Mouse (Mus musculus) layer of hippocampus, postnatal 25 days (tissue): ENCODE measurements at regions not wholly inside any gene's neighbourhood (a gene's known extent, or its start where the extent isn't known, plus 50 kb on each side); places are given as distances from the start of the nearest gene placed in this dataset.

ENCODE experiments used
- DNase-seq, 2 experiments: peaks; one replicate each; pipeline ENCODE4 v3.0.0; 2022; ENCODE audit warnings: mixed read lengths in 2 of 2, low spot score in 1 of 2; ENCODE audit errors: extremely low spot score in 1 of 2

- DNase-seq, result no peak
Observed at GRCm38 (mm10) chr4:87667556-87668154, 365.5 kb downstream of the Mllt3 start.

GRCm38 (mm10) chr4:87665149-87665548, 368.0 kb downstream of the Mllt3 start:
- DNase-seq, result no peak

GRCm38 (mm10) chr4:87662876-87663275, 370.3 kb downstream of the Mllt3 start:
- no peak for DNase-seq

- no peak for DNase-seq
Observed at GRCm38 (mm10) chr4:87658316-87658715, 374.8 kb downstream of the Mllt3 start.

GRCm38 (mm10) chr4:87657855-87658254, 375.3 kb downstream of the Mllt3 start:
- no peak for DNase-seq

- no peak for DNase-seq
Observed at GRCm38 (mm10) chr4:87653440-87654165, 379.6 kb downstream of the Mllt3 start.

- no peak for DNase-seq
Observed at GRCm38 (mm10) chr4:87652314-87652934, 380.7 kb downstream of the Mllt3 start.

GRCm38 (mm10) chr4:87651275-87651674, 381.9 kb downstream of the Mllt3 start:
- no peak for DNase-seq

- DNase-seq, result peak in 1 of 2 experiments; percentile 13
Observed at GRCm38 (mm10) chr4:87650837-87651236, 382.3 kb downstream of the Mllt3 start.

GRCm38 (mm10) chr4:87650393-87650792, 382.8 kb downstream of the Mllt3 start:
- no peak for DNase-seq

GRCm38 (mm10) chr4:87648919-87649318, 384.2 kb downstream of the Mllt3 start:
- DNase-seq, result no peak

- DNase-seq, result peak in 1 of 2 experiments; percentile 20
Observed at GRCm38 (mm10) chr4:87647932-87648911, 384.9 kb downstream of the Mllt3 start.

- no peak for DNase-seq
Observed at GRCm38 (mm10) chr4:87642002-87642401, 391.2 kb downstream of the Mllt3 start.

GRCm38 (mm10) chr4:87641551-87641950, 391.6 kb downstream of the Mllt3 start:
- no peak for DNase-seq

GRCm38 (mm10) chr4:87638380-87638646, 394.9 kb downstream of the Mllt3 start:
- no peak for DNase-seq

GRCm38 (mm10) chr4:87637629-87638379, 395.4 kb downstream of the Mllt3 start:
- DNase-seq, result no peak

- DNase-seq, result no peak
Observed at GRCm38 (mm10) chr4:87611116-87611515, 380.8 kb upstream of the Slc24a2 start.

- no peak for DNase-seq
Observed at GRCm38 (mm10) chr4:87593644-87594043, 363.4 kb upstream of the Slc24a2 start.

GRCm38 (mm10) chr4:87590797-87591196, 360.5 kb upstream of the Slc24a2 start:
- DNase-seq, result no peak

- no peak for DNase-seq
Observed at GRCm38 (mm10) chr4:87578164-87578563, 347.9 kb upstream of the Slc24a2 start.
